Mouse (Mus musculus) olfactory bulb, adult 2 months (tissue): ENCODE measurements at regions not wholly inside any gene's neighbourhood (a gene's known extent, or its start where the extent isn't known, plus 50 kb on each side); places are given as distances from the start of the nearest gene placed in this dataset.

Experiments
- CTCF ChIP-seq: fragments of 200-500 bp; IDR thresholded peaks from 2 replicates; pipeline ENCODE4 v1.5.1; 2012; ENCODE audit warnings: low read depth, mild to moderate bottlenecking, low read length, moderate library complexity; ENCODE audit not compliant: insufficient read depth
- POLR2A ChIP-seq: fragments of 200-500 bp; IDR thresholded peaks from 2 replicates; pipeline ENCODE4 v1.6.1; 2012; ENCODE audit warnings: mild to moderate bottlenecking, low read depth, low read length, moderate library complexity; ENCODE audit not compliant: insufficient read depth

GRCm38 (mm10) chr4:56122198-56122597 lies 589.9 kb upstream of the Klf4 start:
- no peak for TF ChIP-seq CTCF
- TF ChIP-seq POLR2A = no peak
